Mouse (Mus musculus) naive thymus-derived CD4-positive, alpha-beta T cell, adult 2 months (primary cell): Measurements from ENCODE around the gene Galp.
"Not testable (repeated sequence)": the region's sequence is repeated elsewhere in the genome, so short reads cannot be mapped to it uniquely, and the experiment has no call there.

ENCODE experiments used
- DNase-seq: peaks from one replicate; pipeline ENCODE4 v3.0.0-alpha.2; 2011; ENCODE audit warnings: low read depth

The Galp gene

DNA sequence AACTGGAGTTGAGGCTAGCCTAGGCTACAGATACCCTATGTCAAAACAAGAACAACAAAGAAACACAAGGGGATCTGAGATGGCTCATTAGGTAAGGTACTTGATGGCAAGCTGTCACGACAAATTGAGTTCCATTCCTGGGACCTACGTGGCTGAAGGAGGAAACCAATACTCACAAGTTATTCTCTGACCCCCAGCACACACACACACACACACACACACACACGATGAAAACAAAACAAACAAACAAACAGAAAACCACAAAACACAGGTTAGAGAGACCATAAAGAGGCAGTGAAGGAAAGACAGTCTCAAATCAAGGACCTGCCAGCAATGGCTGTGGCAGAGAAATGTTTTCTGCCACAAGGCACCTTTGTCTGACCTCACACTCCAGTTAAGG, at the start of gene Galp:
Galp (plus strand) TSS at position 301 of the 400 bp plus-strand sequence.
- DNase-seq: no peak

DNA sequence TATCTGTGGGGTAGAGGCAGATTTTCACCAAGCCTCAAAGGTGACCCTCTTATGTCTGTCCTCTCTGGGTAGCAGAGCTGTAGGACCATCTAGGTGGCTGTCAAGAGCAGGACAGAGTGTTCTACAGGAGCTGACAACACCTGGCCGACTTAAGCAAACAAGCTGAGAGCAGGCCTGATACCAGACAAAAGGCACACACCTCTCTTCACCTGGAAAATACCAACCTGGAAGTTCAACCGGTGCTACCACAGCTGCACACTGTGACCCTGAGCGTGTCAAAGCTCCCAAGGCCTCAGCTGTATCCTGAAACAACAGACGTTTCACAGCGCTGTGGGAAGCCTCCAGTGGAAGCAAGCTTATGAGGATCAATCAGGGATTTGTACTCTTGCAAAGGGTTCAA, 49.2 kb upstream of the Galp start:
- no peak for DNase-seq

DNA sequence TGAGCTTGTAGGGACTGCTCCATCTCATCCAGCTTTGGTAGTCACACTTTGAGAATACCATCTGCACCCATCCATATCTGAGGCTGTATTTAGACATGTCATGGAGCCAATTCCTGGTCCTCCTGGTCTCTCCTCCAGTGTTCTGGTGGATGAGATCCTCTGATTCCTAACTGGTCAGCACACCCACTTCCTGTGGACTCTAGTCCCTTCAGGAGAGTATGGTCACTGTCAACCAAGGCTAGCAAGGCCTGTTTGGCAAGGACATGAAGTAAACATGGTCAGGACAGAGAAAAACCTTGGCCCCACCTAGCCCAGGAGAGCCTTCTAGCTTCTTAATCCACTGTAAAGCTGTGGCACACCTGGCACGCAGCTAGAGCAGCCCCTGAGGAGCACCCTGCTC, 45.6 kb upstream of the Galp start:
- no peak for DNase-seq

DNA sequence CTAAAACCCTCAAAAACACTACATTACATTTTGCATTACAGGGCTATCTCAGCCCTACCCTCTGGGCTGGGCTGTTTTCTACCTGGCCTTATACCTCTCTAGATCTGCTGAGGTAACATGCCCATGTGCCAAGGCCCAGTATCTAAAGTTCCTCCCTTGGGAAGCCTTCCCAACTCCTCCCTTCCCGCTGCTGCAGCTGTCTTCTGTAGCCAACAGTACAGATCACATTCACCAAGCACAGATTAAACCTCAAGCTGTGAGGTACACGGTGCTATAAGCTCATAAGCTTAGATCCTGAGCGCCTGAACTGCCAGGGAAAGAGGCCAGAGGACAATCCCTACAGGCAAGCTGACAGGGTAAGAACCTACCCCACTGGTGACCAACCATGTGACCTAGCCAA, 44.9 kb upstream of the Galp start:
- no peak for DNase-seq

DNA sequence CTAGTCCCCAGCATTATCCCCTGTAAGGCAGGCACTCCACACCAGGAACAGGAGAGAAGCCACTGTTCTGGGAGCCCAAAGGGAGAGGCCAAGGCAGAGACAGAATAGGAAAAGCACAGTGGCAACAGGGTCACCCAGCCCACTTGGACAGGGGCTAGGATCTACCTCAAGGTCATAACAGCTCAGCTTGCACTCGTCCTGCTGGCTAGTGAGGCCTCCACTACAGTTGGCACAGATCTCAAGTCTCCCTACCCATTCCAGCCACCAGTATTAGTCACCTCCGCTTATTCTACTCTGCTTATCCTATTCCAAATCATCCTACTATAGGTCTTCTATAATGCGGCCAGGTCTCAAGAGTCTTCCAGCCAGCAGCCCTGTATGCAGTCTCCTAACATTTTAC, 43.8 kb upstream of the Galp start:
- no peak for DNase-seq

DNA sequence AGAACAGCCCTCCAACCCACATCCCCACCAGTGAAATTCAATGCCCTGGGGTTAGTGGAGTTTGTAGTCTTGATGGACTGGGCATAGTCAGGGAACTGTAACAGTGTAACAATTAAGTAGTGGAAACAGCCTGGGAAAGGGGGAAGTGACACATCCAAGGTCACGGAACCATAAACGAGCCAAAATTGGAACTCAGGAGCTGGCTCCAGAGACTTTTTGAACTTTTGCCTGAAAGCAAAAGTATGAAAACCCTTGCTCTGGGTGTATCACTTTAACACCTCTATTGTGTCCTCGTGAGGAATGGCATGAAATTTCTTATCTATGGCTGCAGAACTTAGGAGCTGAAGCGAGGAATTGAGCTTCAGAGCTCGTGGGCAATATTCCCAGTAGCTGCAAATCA, 42.7 kb upstream of the Galp start:
- DNase-seq: no peak

DNA sequence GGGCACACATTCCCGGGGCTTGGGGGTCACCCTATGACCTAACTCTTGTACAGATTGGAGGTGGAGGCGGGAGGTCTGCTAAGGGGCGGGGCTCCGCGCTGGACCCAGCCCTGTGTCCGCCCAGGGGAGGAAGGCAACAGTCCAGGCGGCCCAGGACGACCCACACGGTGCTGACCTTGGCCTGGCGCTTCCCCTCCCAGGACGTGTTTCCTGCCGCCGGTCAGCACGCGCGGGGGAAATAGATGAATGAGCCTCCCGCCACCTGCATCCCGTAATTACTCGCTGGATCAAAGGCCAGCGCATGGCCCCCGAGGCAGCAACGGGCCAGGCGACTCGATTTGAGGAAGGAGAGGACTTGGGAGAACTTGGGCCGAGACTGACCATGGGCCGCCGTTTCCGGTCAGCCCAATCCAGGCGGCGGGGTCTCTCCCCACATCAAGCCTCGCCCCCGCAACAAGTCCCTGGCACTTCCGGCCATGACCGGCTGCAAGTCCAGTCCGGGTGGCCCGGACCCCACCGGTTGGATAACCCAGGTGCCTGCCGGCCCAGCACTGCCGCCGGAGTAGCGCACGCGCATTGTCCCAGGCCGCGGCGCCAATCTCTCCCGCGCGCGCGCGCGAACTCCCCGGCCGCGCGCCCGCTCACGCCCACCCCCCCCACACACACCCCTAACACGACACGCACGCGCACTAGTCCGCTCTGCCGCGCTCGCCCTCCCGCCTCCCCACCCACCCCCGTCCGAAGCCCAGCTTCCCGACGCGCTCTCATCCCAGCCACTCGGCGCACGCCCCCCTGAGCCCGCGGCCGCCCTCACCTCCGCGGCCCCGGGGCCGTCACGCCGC, 41.6 kb upstream of the Galp start:
- peak; percentile 90 for DNase-seq

DNA sequence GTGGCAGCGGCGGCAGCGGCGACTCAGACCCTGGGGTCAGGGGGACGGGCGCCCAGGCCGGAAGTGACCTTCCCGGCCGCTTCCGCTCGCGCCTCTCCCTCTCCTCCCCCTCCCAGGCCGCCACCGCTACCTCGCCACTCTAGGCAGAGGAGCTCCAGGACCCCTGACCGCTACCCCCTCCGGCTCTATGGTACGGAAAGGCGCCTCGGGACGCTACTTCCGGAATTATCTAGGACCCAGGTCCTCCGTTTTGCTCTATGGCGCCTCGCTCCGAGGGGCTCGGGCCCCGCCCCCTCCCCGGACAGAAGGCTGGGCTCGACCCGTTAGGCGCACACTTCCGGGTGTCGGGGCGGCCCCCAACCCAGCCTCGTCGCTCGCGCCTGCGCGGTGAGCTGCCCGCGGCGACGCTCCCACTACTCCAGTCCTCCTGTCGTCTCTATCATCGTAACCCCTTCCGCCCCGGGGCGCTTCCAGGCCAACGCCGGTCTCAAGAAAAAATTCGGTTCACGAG, 40.9 kb upstream of the Galp start, which contains the start of gene Zfp787:
Zfp787 (minus strand) TSS at position 97 of the 511 bp plus-strand sequence.
- peak; percentile 92 for DNase-seq

DNA sequence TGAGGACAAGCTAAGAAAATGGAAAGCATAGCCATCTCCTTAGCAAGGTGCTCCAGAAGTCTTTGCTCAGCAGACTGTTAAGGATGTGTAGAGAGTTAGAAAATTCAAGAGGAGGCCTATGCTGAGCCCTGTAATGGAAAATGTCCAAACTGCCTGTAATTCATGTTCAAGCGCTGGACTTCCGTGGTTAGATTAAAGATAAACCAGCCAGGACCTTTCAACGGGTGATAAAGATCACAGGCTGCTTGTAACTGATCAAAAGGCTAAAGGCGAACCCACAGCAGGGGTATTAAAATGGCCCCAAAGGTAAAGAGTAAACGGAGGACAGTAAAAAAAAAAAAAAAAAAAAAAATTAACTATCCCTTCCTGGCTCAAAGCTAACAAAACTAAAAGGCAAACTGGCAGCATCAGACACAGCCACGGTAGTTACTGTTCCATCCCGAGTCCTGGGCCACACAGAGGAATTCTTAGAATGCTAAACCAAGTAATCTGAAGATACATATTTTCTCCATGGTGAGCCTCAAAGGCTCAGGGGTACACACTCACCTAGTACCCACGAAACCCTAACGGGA, 39.9 kb upstream of the Galp start:
- no peak for DNase-seq

DNA sequence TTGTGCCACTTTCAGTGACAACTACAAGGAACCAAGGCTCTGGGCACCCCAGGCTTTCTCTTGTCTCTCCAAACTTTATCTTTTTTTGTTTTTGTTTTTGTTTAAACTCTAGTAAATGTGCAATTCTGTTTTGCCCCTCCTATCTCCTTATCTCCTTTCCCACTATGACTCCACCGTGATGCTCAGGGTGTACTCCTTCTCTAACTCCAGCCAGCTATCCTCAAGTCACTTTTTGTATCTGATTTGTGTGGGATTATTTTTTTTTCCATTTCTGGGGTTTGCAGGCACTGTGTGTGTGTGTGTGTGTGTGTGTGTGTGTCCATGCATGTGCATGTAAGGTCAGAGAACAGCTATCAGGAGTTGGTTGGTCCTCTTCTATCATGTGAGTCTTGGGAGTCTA, 39.4 kb upstream of the Galp start:
- DNase-seq: no peak

DNA sequence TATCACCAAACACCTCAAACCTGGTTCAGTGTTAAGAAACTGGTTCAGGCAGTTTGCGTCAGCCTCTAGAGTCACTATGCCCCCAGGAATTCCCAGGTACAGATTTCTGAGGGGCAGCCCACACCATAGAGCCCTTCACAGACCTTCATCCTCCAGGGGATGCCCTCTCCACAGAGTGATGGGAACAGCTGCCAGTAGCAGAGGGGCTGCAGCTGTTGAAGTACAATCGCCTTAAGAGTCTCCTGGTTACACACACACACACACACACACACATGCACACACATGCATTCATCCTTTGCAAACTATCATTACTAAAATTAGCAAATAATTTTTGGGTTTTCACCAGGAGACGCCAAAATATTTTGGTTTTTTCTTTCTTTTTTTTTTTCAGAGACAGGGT, 37.3 kb upstream of the Galp start:
- DNase-seq: no peak

DNA sequence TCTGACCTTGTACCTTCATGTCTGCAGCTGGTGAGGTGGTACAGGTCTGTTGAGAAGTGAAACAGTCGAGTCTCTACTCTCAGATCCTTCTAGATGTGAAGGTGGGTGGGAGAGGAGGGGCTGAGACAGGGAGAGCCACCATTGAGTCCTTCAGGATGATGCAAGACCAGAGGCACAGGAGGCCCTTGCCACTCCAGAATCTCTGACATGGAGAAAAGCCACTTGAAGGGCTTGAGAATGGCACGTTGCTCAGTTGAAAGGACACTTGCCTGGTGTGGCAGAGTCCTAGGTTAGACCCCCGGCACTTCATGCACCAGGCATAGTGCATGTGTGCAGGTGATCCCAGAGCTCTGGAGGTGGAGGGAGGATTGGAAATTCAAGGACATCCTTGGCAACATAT, 35.3 kb upstream of the Galp start:
- no peak for DNase-seq

DNA sequence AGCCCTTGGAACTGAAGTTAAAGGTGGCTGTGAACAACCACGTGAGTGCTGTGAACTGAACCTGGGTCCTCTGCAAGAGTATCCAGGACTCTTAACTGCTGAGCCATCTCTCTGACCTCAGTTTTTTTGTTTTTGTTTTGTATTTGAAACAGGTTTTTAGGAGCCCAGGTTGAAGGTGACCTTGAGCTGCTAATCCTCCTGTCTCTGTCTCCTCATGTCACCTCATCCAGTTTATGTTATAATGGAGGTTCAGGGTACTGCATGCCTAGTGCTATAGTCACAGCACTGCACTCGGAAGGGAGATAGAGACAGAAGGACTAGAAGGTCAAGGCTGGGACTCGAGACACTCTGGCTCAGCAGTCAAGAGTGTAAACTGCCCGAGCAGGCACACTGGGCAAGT, 34.7 kb upstream of the Galp start:
- DNase-seq: no peak

DNA sequence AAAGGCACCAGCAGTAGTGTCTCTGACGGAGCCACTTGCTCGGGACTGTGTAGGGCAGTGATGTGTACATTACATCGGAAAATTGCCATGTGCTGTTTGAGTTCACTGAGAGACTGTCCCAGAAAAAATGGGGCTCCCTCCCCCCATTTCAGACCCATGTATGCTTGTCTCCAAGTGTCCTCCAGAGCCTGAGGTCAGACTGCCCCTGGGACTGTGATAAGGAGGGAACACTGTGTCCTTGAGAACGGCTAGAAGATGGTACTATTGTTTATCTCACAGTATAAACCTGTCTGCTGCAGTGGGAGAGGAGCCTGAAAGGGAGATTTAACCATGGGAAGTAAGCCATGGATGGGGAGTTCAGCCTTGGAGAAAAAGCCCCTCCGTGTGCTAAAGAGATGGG, 32.2 kb upstream of the Galp start:
- DNase-seq: no peak

DNA sequence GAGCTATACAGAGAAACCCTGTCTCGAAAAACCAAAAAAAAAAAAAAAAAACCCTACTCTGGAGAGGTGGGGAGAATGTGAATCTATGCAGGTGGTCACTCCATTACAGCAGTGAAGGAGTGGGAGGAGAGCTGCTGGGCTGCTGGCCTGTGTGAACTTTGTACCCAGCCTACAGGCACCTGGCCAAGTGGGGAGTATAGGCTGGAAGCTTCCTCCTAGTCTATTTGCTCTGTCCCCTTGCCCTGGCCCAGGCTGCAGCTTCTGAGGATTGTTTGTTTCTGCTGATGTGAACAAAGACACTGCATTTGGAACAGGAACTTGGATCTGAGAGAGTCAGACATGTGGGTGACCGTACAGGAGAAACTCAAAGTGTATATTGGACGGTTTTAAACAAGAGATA, 27.5 kb upstream of the Galp start:
- no peak for DNase-seq

DNA sequence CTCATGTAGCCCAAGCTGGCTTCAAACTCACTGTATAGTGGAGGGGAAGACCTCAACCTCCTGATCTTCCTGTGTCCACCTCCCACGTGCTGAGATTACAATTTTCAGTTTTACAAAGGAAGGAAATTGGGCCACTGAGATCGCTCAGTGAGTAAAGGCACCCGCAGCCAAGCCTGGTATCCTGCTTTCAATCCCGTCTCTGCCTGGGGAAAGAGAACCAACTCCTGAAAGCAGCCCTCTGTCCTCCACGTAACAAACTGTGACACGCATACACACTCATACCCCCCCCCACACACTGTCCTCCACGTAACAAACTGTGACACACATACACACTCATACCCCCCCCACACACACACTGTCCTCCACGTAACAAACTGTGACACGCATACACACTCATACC, 26.5 kb upstream of the Galp start:
- no peak for DNase-seq

DNA sequence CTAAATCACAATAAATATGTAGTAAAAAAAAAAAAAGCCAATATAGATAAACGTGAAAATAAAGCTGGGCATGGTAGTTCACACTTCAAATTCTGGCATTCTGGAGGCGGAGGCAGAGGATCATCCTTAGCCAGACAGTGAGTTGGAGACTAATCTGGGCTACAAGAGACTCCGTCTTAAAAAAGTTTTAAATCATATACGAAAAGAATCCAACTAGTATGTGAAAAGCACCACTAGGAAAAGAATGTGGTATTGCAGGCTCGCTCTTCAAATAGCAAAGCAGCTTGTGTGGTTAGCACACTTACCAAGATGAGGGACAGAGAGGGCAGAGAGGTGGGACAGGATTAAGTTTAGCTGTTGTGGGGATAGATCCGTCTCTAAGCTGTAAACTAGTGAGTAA, 26.0 kb upstream of the Galp start:
- no peak for DNase-seq

DNA sequence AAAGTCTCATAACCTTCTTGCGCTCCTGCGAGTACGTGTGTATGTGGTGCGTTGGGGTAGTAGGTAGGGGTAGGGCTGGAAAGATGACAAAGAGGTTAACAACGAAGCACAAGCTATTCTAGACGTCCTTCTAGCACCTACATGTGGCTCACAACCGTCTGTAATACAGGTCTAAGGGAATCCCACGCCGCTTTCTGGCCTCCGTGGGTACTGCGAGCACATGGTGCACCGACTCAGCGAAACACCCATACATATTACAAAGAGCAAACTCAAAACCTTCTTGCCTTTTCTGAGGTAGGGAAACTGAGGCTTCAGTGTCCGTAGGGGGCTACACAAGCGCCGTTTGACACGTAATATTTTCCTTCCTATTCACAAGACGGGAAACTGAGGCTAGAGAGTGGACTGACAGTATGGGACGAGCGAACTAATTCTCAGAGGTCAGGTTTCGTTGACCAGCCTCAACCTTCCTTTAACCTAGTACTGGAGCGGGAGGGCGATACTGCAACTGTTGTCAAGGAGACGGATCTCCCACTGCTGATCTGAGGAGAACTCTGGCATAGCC, 25.4 kb upstream of the Galp start:
- DNase-seq: peak; percentile 84

DNA sequence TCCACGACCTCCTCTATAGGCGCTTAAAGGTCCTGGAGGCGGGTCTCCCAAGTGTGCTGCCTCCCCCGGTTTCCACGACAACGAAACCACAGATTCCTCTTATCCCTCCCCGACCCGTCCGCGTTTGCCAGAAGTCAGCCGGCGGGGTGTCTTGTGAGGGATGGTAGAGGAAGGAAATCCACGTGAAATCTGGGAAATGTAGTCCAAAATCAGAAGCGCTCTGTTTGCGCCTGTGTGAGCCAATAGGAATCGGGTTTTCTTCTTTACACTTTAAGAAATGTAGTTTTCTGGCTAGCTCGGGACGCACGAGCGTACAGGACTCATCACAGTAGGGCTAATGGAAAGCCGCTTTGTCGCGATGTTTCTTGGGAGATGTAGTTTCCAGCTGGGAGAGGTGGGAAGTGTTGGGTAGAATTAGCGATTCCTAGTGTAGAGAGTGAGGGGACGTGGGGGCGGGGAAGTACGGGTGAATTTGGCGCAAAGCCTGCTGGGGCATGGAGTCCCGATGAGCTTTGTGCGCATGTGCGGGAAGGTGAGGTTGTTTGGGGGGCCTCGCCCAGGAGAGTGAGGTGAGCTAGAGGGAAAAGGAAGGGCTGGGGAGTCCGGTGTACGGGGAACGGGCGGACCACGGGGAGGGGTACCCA, 24.8 kb upstream of the Galp start, which contains the start of gene Zfp444:
Zfp444 (plus strand) TSS at position 221 of the 644 bp plus-strand sequence.
- peak; percentile 95 for DNase-seq

DNA sequence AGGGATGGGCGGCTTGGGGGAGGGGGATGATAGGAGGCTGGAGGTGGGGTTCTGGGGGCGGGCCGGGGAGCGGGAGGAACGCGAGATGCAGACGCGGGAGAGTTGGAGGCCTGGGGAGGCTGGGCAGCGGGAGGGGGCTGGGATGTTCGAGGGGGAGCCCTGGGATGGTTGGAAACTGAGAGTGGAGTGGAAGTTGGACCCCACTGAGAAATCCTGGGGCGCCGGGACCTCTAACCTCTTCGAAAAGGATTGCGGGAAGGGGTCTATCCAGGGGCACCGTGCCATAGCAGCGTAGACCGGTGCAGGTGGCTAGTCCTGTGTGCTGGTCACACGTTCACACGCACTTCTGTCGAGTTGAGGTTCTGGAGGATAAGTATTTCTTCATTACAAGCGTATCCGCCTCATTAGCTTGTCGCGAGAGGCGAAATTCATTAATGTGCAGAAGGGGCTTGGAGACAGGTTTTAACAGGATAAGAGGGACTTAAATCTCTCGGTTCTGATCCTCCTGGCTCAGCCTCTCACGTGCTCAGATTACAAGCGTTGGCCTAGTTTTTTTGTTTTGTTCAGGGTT, 24.1 kb upstream of the Galp start:
- peak; percentile 43 for DNase-seq

DNA sequence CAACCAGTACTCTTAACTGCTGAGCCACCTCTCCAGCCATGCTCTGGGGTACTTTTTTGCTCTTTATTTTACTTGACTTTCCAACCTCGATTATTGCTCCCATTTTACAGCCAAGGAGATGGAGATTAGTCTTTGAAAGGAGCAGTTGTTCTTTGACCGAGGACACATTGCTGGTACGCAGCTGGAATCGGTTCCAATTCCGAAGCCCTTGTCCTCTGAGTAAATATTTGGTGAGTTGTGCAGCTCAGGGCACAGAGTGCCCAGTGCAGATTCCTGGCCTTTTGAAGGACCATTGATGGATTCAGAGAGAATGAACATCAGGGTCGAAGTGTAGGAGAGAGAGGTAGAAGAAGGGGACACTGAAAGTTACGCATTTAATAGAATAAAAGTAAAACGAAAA, 23.0 kb upstream of the Galp start:
- no peak for DNase-seq

DNA sequence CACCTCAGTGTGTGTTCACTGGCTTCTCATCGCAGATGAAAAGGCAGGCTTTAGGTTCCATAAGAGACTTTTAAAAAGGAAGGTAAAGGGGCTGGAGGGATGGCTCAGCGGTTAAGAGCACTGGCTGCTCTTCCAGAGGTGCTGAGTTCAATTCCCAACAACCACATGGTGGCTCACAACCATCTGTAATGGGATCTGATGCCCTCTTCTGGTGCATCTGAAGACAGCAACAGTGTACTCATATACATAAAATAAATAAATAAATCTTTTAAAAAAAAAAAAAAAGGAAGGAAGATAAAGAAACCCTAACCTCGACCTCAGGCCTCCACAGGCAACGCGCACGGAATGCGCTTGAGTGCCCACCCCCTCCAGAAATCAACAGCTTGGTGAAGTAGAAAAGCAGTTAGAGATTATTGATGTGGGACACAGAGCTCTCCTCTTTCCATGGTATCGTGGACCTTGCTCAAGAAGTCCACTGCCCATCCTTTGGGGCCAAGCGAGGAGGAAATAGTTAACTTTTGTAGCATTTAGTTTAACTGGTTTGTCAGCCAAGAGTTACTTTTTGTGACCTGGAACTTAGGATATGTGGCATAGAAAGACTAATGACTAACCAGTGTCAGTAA, 22.4 kb upstream of the Galp start:
- not testable (repeated sequence) for DNase-seq
